Mouse (Mus musculus) liver, embryonic 12.5 days (tissue): Measurements from ENCODE around the gene Zxdb. TPM values are rescaled to one million over a fixed set of nuclear protein-coding genes. Genes with fewer than 3 reads are reported as not detected.
"Not testable (repeated sequence)": the region's sequence is repeated elsewhere in the genome, so short reads cannot be mapped to it uniquely, and the experiment has no call there.

Experiments used
- ATAC-seq: fragments of 200-750 bp; cut with Nextera tagmentation; 2 replicates; pipeline ENCODE4 v1.8.0; 2017; ENCODE audit warnings: moderate number of reproducible peaks, mild to moderate bottlenecking, moderate library complexity
- H3K27ac ChIP-seq: fragments of 300-500 bp; sonication (generic); 2 replicates; pipeline ENCODE4 v1.5.1; 2016; ENCODE audit warnings: mild to moderate bottlenecking
- H3K27me3 ChIP-seq: fragments of 300-500 bp; sonication (generic); replicated peaks from 2 replicates; pipeline ENCODE4 v1.6.1; 2016; ENCODE audit warnings: mild to moderate bottlenecking, moderate library complexity
- H3K36me3 ChIP-seq: fragments of 300-500 bp; sonication (generic); 2 replicates; pipeline ENCODE4 v1.6.1; 2016; ENCODE audit warnings: mild to moderate bottlenecking, moderate library complexity
- H3K4me1 ChIP-seq: fragments of 300-500 bp; sonication (generic); 2 replicates; pipeline ENCODE4 v1.6.1; 2016
- H3K4me2 ChIP-seq: fragments of 300-500 bp; sonication (generic); 2 replicates; pipeline ENCODE4 v1.6.1; 2016; ENCODE audit warnings: mild to moderate bottlenecking, moderate library complexity
- H3K4me3 ChIP-seq: fragments of 300-500 bp; sonication (generic); 2 replicates; pipeline ENCODE4 v1.5.1; 2016; ENCODE audit warnings: mild to moderate bottlenecking, moderate library complexity
- H3K9ac ChIP-seq: fragments of 300-500 bp; sonication (generic); 2 replicates; pipeline ENCODE4 v1.6.1; 2016; ENCODE audit warnings: mild to moderate bottlenecking, moderate library complexity
- H3K9me3 ChIP-seq: fragments of 300-500 bp; sonication (generic); replicated peaks from 2 replicates; pipeline ENCODE4 v1.6.1; 2016; ENCODE audit warnings: mild to moderate bottlenecking, moderate library complexity
- WGBS: fragments of 180-500 bp; shearing (Covaris S2); methylation state at CpG from one replicate; pipeline ENCODE4 v1.1.7; 2016; ENCODE audit not compliant: insufficient replicate concordance; 5-methylcytosine and 5-hydroxymethylcytosine counted together
- polyA plus RNA-seq: library from polyadenylated mRNA; unstranded; fragments of >200 nt; fragmentation: Nextera tagmentation; extraction: Ambion mirVana; gene quantifications from 2 replicates; pipeline ENCODE4 v1.2.1, GENCODE M21; 2016

Zxdb gene
- 0.41 and 0.50 TPM in 2 replicates for polyA plus RNA-seq

GRCm38 (mm10) chrX:94724192-94724971 is at the start of gene Zxdb:
Zxdb (plus strand) TSS chrX:94724569.
- H3K4me3 ChIP-seq = peak within 1 kb of the TSS; percentile 43
- not testable (repeated sequence) for H3K27ac ChIP-seq, H3K9ac ChIP-seq, H3K36me3 ChIP-seq, H3K9me3 ChIP-seq, H3K27me3 ChIP-seq, H3K4me1 ChIP-seq
- no CpG with 5 or more reads among the region's 60 CpGs for WGBS
- ATAC-seq = peak; percentile 67
- peak within 1 kb of the TSS; percentile 38; the same call in 1 of the 2 replicates for H3K4me2 ChIP-seq

DNA sequence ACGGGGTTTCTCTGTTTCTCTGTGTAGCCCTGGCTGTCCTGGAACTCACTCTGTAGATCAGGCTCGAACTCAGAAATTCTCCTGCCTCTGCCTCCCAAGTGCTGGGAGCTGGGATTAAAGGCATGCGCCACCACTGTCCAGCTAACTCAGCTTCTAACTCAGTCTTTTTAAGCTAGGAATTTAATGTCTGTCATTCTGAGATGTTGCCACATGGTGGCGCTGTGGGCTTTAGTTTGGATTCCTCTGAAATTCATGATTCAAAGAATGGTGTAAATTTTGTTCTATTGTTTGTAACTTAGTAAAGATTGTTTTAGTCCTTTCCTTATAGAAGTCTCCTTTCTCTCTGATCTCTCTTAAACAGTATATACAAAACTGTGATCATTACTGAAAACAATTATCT is 49.4 kb upstream of the Zxdb start:
- 44% methylated on average over 4 of the region's 4 CpGs for WGBS
- Histone ChIP-seq H3K27ac (no peak overlapping the region), H3K4me2 (no peak overlapping the region), H3K4me1 (no peaks in the 10 kb centered on the region), H3K4me3 (no peak overlapping the region), H3K27me3 (no peaks in the 10 kb centered on the region; the same call in 1 of the 2 replicates), H3K36me3 (no peaks in the 10 kb centered on the region), H3K9ac (no peak overlapping the region), H3K9me3 (no peaks in the 10 kb centered on the region)
- no peak for ATAC-seq

DNA sequence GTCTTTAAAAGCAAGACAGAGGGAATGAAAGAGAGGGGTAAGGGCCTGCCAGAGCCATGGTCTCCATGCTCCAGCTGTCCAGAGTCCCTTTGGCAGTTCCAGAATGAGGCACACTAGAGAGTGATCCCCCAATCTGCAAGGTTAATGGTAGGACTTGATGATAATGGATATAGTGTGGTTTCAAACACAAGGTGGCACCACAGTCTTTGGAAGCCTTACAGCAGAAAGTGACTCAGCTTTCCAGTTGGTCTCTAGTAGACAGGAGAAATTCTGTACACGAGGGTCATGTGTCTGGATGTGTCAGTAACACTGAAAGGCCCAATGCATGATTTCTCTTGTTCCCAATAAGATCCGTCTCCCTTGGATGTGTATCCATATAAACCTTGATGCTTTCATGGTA is 42.8 kb upstream of the Zxdb start:
- WGBS = no CpG with 5 or more reads among the region's 2 CpGs

DNA sequence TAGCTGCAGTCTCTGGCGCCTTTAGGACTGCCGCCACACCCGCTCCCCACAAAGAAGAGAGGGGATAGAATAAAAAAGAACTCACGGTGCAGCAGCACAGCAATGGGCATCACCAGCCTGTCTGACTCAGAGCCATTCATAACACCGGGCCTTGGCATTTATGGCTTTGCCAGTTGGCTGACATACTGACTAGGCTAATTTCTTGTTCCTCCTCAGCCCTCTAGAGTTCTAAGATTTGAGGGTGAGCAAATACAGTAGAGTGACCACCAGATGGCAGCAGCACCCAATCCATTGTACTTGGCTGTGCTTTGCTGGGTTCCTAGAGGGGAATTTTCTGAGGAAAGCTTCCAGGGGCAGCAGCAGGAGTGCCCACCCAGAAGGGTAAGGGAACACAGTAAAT is 34.8 kb upstream of the Zxdb start:
- H3K4me2 ChIP-seq, H3K4me1 ChIP-seq, H3K9ac ChIP-seq, H3K9me3 ChIP-seq, H3K36me3 ChIP-seq, H3K4me3 ChIP-seq, H3K27ac ChIP-seq, H3K27me3 ChIP-seq, ATAC-seq: not testable (repeated sequence)
- 69% methylated on average over 5 of the region's 5 CpGs for WGBS

More for the DNA sequence above, 42.8 kb upstream of the Zxdb start:
- H3K9ac ChIP-seq, H3K4me1 ChIP-seq, ATAC-seq, H3K27ac ChIP-seq, H3K4me3 ChIP-seq, H3K4me2 ChIP-seq, H3K9me3 ChIP-seq, H3K36me3 ChIP-seq, H3K27me3 ChIP-seq: not testable (repeated sequence)

- H3K4me3 ChIP-seq, ATAC-seq, H3K4me1 ChIP-seq, H3K9me3 ChIP-seq, H3K36me3 ChIP-seq, H3K4me2 ChIP-seq, H3K27me3 ChIP-seq, H3K9ac ChIP-seq, H3K27ac ChIP-seq: not testable (repeated sequence)
- WGBS = 76% methylated on average over 7 of the region's 7 CpGs
Measured at GRCm38 (mm10) chrX:94706676-94707075, 17.7 kb upstream of the Zxdb start.

GRCm38 (mm10) chrX:94709752-94710151 is 14.6 kb upstream of the Zxdb start:
- H3K36me3 ChIP-seq, H3K4me3 ChIP-seq, H3K4me1 ChIP-seq, H3K9me3 ChIP-seq, H3K9ac ChIP-seq, ATAC-seq, H3K4me2 ChIP-seq, H3K27ac ChIP-seq, H3K27me3 ChIP-seq: not testable (repeated sequence)
- no CpG with 5 or more reads among the region's 3 CpGs for WGBS

DNA sequence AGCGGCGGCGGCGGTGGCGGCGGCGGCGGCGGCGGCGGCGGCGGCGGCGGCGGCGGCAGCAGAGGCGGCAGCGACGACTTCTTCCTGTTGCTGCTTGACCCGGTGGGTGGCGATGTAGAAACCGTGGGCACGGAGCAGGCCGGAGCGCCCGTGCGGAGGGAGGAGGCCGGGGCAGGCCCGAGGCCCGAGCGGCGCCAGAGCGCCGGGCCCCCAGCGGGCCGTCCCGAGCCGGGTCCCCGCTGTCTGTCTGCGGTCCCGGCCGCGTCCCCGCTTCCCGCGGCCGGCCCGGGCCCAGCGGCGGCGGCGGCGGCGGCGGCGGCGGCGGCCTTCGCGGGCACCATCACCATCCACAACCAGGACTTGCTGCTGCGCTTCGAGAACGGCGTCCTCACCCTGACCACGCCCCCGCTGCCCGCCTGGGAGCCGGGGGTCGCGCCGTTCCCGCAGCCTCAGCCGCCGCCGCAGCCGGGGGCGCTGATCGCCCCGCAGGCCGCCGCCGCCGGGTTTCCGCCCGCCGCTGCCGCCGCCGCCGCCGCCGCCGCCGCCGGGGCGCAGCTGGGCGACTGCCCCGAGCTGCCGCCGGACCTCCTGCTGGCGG is 702 bp downstream of the Zxdb start:
- peak overlapping the region; percentile 38; the same call in 1 of the 2 replicates for H3K4me2 ChIP-seq
- peak; percentile 57; the same call in 1 of the 2 replicates for ATAC-seq
- not testable (repeated sequence) for H3K4me1 ChIP-seq, H3K36me3 ChIP-seq, H3K27me3 ChIP-seq, H3K9me3 ChIP-seq, H3K9ac ChIP-seq, H3K27ac ChIP-seq
- WGBS = no CpG with 5 or more reads among the region's 102 CpGs
- H3K4me3 ChIP-seq = peak overlapping the region; percentile 43

DNA sequence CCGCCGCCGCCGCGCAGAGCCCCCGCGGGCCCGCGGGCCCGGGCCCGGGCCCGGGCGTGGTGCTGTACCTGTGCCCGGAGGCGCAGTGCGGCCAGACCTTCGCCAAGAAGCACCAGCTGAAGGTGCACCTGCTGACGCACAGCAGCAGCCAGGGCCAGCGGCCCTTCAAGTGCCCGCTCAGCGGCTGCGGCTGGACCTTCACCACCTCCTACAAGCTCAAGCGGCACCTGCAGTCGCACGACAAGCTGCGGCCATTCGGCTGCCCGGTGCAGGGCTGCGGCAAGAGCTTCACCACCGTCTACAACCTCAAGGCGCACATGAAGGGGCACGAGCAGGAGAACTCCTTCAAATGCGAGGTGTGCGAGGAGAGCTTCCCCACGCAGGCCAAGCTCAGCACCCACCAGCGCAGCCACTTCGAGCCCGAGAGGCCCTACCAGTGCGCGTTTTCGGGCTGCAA is 1.3 kb downstream of the Zxdb start:
- not testable (repeated sequence) for H3K27ac ChIP-seq, H3K4me3 ChIP-seq, H3K36me3 ChIP-seq, H3K9me3 ChIP-seq, H3K4me2 ChIP-seq, H3K9ac ChIP-seq, H3K27me3 ChIP-seq, H3K4me1 ChIP-seq
- peak; percentile 57 for ATAC-seq
- WGBS = no CpG with 5 or more reads among the region's 41 CpGs

DNA sequence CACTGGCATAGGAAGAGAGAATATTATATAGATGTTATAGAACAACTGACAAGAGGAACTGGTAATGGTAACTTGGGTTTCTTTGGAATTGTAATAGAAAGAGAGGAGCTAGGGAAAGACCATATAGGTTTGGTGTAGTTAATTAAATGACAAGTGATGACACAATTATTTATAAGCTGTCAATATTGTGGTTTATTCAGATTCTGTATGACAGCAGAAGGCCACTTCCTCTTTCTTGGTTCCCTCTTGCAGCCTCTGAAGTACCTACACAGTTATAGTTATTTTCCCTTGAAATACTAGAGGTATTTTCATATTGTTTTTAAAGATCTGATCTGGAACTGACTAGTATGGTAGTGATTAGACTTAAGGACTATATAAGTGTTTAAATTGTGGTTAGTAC is 7.2 kb downstream of the Zxdb start:
- no peaks in the 10 kb centered on the region for H3K36me3 ChIP-seq
- no peak overlapping the region for H3K4me2 ChIP-seq
- no peaks in the 10 kb centered on the region for H3K4me1 ChIP-seq
- H3K27me3 ChIP-seq = no peaks in the 10 kb centered on the region
- H3K9me3 ChIP-seq = no peaks in the 10 kb centered on the region
- no peak overlapping the region for H3K9ac ChIP-seq
- ATAC-seq = no peak
- no peak overlapping the region for H3K4me3 ChIP-seq
- H3K27ac ChIP-seq = no peak overlapping the region

- 0 out of 2 replicates have a peak, but pooled peaks cover 2% of the 10 kb centered on the region for H3K27me3 ChIP-seq
- no peak overlapping the region for H3K27ac ChIP-seq
Measured at GRCm38 (mm10) chrX:94753733-94754132, 29.4 kb downstream of the Zxdb start.

GRCm38 (mm10) chrX:94759959-94760358 is 35.6 kb downstream of the Zxdb start:
- H3K27me3 ChIP-seq = no peaks in the 10 kb centered on the region
- no peaks in the 10 kb centered on the region for H3K4me1 ChIP-seq
- no peak overlapping the region for H3K4me3 ChIP-seq
- no peak overlapping the region for H3K27ac ChIP-seq
- H3K36me3 ChIP-seq = no peaks in the 10 kb centered on the region
- 27% methylated on average over 1 of the region's 1 CpGs for WGBS
- ATAC-seq = no peak
- no peaks in the 10 kb centered on the region for H3K9me3 ChIP-seq
- H3K9ac ChIP-seq = no peak overlapping the region
- no peak overlapping the region for H3K4me2 ChIP-seq

More at GRCm38 (mm10) chrX:94753733-94754132, 29.4 kb downstream of the Zxdb start:
- Histone ChIP-seq H3K4me1 (no peaks in the 10 kb centered on the region), H3K36me3 (no peaks in the 10 kb centered on the region), H3K9me3 (no peaks in the 10 kb centered on the region), H3K9ac (no peak overlapping the region), H3K4me2 (no peak overlapping the region), H3K4me3 (no peak overlapping the region)
- no peak for ATAC-seq
- WGBS = 82% methylated on average over 5 of the region's 5 CpGs

GRCm38 (mm10) chrX:94773876-94774275 is 49.5 kb downstream of the Zxdb start:
- no peaks in the 10 kb centered on the region for H3K9me3 ChIP-seq
- H3K9ac ChIP-seq = no peak overlapping the region
- ATAC-seq = no peak
- no peak overlapping the region for H3K27ac ChIP-seq
- 87% methylated on average over 34 of the region's 34 CpGs for WGBS
- H3K4me3 ChIP-seq = no peak overlapping the region
- no peak overlapping the region for H3K4me2 ChIP-seq
- H3K4me1 ChIP-seq = no peaks in the 10 kb centered on the region
- no peaks in the 10 kb centered on the region for H3K36me3 ChIP-seq
- H3K27me3 ChIP-seq = no peaks in the 10 kb centered on the region; the same call in 1 of the 2 replicates
